Mouse (Mus musculus) adrenal gland, adult (tissue): Measurements from ENCODE around the gene Ugdh.

Experiments
- DNase-seq, 2 experiments: peaks; one replicate each; pipeline ENCODE4 v3.0.0; 2022 to 2023; ENCODE audit warnings: low spot score in 1 of 2; ENCODE audit not compliant: inconsistent age in 2 of 2

Gene Ugdh

DNA sequence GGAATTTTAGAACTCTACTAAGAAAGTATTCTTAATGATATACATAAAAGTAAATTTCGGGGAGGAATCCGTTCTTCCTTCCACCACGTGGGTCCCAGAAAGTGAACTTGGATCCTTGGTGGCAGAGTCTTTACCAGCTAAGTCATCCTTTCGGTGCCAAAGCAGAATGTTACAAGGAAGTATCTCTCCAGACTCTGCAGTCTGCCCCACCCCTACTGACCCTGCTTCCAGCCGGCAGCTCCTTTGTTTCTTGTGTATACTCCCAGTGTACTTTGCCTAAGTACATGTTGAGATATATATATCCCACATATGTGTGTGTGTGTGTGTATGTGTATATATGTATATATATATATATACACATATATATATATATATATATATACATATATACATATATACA lies 6.3 kb downstream of the Ugdh start:
- no peak for DNase-seq

DNA sequence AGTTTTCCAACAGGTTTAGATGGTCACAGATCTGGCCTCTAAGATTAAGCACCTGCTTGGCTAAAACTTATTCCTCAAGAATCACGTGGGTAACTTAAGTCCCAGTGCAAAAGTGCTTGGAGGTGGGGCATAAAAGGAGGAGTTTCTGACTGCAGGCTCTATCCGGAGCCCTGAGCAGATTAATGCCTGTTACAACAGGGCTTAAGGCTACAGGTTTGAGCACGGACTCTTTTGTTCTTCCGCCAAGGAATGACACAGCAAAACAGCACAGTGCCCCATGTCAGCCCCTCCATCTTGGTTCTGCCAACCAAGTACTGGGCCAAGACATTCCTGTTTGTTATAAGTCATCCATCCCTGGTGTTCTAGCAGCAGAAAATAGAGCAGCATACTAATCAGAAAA lies 7.4 kb downstream of the Ugdh start:
- DNase-seq, result no peak

DNA sequence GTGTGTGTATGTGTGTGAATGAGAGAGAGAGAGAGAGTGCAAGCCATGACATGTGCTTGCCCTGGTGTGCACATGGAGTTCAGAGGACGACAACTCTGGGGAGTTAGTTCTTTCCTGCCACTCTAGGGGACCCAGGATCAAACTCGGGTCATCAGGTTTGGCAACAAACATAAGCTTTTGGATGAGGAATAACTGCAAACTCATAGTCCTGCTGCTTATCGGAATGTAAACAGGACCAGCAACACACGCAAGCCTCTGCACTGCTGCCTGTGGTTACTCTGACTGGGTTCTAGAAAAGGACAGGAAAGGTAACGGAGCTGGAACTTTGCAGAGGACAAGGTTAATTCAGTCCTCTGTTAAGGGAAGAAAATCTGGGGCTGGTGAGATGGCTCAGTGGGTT lies 10.5 kb downstream of the Ugdh start:
- peak in 1 of 2 experiments; percentile 59 for DNase-seq

DNA sequence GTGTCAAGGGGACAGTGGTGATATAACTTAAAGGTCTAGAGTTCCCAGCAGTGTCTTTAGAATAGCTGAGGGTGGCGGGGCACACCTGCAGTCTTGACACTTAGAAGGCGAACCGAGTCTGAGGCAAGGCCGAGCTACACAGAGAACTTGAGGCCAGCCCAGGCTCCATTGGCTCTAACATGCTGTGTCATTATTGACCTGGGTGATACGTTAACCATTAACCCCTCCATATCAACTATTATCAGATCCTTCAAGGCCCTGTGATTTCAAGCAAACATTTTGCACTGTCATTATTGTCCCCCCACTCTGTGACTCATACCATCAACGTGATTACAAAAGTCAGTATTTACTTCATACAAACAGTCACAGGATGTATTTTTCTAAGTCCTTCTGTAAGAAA lies 11.5 kb downstream of the Ugdh start:
- DNase-seq, result peak in 1 of 2 experiments; percentile 70

DNA sequence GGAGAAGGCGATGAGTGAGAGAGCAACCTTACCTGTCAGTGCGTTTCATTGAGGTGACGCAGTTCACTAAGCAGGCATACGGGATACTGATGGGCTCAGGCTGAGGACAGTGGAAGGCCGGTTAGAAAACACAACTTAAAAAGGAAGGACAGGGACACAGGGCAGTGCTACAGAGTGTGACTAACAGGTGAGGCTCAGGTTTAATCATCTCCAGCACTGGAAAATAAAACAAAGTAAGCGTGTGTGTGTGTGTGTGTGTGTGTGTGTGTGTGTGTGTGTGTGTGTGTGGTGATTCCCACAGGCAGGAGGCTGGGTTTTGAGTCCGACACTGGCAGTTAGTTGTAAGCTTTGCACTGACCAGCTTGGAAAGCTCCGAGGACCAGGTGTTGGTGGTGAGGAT lies 12.9 kb downstream of the Ugdh start:
- no peak for DNase-seq

DNA sequence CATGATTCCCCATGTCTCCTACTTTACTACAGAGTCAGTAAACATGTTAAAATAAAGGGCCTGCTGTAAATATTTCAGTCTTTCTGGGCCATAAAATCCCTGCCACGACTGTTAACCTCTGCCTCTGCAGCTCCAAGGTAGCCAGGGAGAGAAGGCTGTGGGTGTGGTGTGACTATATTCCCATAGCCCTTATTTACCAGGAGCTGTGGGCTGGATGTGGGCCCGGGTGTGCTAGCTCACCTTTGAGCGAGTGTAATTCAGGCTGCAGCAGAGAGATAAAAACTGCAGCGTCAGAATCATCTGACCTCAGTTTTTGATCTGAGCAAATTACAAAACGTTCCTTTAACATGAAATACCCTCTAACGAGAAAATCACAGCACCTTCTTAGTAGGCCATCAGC lies 14.9 kb downstream of the Ugdh start:
- DNase-seq, result no peak

DNA sequence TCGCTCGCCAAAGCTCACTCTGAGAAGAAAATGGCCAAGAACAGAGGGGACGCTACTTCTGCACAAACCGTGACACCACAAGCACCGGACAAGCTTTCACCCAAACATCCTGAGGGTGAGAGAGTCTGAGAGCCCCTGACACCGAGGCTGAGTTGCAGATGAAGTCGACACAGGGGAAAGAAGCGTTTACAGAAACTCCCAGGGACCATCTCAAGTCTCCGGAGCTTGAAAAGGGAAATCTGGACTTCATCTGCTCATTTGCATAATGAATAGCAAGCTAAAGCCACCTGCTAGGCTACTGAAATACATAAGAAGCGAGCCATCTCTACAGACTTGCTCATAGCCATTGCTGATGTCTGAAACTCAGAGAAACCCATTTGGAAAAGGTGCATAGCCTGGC lies 16.6 kb downstream of the Ugdh start:
- no peak for DNase-seq

DNA sequence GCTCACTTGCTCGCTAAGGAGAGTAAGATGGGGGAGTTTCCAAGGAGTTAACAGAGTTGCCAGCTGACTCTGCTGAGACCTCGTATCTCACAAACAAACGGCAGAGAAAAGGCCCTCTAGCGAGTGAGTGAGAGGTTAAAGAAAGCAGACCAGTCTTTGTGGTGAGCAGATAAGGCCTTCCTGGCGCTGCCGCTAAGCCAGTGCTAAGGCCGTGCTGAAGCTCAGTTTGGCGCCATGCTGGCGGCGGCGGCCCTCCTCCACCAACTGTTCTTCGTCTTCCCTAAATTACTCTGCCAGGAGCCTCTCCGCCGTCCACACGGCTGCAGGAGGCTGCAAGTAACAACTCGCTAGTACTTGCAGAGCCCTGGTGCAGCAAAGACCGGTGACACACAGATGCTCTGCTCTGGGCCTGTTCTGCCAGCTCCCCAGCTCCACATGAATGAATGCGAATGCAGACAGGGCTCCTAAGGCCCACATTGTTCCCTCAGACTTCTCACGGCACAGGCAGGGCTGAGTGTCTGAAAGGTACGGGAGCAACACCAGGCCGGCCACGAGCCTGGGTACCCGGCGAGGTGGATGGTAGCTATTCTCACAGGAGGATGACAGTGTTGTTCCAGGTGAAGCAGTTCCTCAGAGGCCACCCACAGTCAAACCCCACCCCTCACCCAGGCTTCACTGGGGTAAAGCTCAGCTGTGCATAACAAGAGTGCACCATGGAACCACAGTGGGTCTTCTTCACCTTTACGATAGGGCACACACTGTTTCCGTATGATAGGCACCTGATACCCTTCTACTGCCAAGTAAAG lies 19.9 kb downstream of the Ugdh start:
- DNase-seq, result peak in 1 of 2 experiments; percentile 50

DNA sequence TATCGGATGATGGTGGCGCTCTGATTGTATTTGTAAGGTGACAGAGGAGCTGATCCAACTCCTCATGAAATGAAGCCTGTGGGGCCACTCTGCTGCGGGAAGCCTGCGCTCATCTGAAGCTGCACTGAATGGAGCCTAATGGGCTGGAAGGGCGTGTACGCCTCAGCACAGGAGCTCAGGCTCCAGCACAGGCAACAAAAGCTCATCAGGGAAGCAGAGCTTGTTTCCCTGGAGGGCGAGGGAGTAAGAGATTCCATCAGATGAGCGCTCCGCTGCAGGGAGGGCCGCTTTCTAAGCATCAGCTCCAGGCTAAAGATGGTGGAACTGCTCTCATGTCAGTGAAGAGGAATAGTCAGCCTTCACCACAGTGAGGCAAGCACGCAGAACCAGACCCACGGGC lies 27.8 kb downstream of the Ugdh start:
- DNase-seq, result no peak

DNA sequence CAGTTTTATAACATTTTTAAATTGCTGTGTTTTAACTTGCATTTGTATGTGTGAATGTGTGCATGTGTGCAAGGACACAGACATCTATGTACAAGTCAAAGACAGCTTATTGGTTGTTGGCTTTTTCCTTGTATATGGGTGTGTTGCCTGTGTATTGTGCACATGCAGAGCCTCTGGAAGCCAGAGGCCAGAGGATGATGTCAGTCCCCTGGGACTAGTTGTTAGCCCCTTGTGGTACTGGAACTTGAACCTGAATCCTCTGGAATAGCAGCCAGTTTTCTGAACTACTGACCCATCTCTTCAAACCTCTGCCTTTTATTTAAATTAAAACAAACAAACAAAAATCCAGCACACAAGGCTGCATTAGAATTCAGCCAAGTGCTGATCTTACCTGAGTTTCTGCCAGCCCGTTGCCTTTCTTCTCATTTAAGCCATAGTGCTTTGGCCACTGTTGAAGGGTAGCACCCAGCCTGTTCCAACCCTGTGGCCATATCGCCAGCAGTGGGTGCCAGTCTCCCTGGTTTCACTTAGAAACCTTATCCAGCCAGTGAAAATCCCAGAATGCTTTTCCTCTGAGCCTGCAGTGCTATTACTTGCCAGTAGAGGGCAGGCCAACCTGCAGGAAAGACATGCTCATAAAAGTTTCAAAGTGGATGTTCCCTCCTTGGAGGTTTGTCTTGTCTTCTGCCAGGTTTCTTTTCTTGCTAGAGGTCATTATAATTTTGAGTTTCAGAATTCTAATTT lies 34.3 kb downstream of the Ugdh start:
- peak; percentile 86 to 95 for DNase-seq

DNA sequence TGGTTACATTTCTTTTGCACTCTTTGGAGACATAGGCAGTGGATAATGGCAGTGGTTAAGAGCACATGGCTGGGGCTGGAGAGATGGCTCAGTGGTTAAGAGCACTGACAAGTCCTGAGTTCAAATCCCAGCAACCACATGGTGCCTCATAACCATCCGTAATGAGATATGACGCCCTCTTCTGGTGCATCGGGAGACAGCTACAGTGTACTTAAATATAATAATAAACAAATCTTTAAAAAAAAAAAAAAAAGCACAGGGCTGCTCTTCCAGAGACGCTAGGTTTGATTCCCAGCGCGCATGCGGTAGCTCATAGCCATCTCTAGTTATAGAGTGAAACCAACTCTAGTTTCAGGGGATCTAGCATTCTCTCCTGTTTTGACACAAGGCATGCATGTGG lies 41.3 kb downstream of the Ugdh start:
- no peak for DNase-seq

DNA sequence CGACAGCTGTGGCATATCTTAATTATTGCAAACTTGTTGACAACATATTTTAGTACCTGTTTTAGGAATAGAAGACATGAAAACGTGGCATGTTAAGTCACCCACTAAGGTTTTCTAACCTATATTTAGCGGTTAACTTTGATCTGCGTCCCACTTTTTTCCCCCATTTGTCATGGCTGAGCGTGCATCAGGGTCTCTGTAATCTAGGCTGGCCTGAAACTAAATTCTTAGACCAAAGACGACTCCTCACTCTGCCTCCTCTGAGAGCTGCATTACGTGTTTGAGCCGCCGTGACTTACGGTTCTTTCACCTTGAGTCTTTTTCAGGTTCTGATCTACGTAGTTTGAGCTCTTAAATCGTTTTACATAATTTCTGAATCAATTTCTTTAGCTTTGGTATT lies 44.0 kb downstream of the Ugdh start:
- peak in 1 of 2 experiments; percentile 9 for DNase-seq

DNA sequence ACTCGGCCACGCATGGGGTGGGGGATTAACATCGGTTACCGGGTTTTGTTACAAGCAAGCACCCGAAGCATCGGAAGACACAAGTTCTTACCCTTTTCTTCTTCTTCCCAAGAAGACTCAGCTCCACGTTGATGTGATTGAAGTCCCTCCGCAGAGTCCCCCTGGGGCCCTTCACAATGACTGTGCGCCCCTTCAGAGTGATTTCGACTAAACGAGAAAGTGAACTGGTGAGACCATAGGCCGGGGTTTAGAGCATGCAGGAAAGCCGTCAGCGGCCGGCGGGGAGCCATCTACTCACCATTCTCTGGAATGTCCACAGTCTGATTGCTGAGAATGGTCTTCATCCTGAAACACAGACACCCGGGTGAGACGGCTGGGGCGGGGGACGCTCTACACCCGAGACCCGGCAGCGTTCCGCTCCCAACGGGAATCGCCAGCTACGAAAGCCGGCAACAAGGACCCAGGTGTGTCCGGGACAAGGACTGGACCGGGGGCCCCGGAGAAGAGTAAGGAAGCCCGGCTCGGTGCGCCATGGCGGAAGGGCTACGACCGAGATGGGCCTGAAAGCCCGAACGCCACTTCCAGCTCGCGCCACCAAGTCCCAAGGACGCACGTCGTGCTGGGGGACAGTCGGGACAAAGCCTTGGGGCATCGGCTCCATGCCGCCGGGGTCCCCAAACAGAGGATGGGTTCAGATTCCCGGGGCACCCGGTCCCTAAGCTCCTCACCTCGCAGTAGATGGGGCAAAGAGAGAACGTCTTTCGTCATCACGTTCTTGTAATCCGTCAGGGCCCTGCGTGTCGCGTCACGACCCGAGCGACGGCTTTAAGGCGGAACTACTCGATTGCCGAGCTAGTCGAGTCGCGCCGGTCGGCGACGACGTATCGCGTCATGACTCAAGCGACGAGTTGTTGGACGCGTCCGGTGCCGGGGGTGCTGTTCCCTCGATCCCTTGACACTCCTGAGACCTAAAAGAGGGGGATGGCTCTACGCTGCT lies 44.8 kb downstream of the Ugdh start, which contains the start of the genes Rpl9 and Lias:
Rpl9 (minus strand) TSS at position 797 of the 997 bp plus-strand sequence.
Lias (plus strand) TSS at position 850 of the 997 bp plus-strand sequence.
- DNase-seq, result peak; percentile 98 to 99

DNA sequence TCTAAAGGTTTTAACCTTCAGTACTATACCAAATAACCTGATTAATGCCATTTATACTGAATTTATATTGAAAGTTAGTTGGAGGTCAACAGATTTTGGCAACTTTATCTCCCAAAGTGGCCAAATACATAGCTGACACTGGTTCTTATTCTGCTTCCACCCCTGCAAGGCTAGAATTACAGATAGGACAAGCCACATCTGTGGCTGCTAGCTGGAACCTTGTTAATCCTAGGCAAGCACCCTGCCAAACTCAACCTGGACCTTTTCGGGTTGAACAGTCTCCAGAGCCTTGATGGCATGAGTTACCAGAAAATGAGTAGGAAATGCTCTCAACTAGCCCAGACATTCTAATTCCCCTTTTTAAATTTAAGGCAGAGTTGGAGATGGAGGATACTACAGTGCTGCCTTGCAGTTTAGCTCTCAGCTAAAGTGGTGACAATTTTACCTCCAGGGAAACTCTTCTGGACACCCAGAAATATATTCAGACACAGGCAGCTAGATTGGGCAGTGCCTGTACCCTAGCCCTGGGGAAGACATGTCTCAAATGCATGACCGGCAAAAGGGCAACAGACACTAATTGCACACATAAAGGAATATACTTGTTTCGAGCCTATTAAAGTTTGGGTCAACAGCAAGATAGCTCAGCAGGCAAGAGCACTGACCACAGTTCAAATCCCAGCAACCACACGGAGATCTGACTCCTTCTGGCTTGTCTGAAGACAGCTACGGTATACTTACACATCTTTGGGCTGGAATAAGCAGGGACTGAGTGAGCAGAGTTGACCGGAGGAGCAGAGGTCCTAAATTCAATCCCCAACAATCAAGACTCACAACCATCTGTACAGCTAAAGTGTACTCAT lies 48.5 kb downstream of the Ugdh start:
- DNase-seq, result no peak

DNA sequence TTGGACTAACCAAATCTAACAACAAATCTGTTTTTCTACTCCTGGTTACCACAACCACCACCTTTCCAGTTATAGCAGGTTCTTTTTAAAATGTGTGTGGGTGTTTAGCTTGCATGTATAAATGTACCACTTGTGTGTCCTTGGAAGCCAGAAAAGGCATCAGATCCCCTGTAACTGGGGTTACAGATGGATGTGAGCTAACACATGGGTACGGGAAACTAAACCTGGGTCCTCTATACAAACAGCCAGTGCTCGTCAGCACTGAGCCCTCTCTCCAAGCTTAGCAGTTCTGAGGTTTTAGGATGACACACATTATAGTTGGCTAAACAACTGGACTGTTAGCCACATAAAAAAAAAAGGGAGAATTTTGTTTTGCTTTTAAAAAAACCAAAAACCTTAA lies 50.0 kb downstream of the Ugdh start:
- DNase-seq, result no peak

DNA sequence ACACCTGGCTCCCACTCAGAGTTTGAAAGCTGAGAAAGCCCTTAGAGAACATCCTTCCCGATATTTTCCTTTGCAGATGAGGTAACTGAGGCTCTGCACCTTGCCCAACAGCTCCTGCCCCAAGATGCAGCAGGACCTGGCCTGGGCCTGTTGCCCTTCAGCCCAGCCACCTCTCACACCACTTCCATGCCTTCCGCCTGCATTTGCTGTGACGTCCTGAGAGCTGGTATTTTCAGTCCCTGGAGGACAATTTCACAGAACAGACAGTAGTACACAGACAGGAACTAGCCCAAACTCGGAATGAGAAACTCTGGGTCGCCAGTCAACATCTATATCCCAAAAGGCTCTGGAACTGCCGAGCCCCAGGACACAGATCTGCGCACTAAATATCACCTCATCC lies 61.0 kb downstream of the Ugdh start:
- no peak for DNase-seq

DNA sequence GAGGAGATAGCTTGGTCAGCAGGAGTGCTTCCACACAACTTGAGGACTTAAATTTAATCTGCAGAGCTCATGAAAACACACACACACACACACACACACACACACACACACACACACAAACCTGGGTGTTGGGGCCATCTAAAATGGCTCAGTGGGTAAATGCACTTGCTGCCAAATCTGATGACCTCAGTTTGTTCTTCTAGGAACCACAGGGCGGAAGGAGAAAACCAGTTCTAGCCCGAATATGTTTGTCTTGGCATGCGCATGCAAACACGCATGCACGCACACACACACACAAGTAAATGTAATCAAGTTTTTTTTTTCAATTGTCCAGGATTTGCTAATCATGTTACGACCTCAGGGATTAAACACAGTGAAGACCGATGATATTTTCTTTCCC lies 64.2 kb downstream of the Ugdh start:
- no peak for DNase-seq

DNA sequence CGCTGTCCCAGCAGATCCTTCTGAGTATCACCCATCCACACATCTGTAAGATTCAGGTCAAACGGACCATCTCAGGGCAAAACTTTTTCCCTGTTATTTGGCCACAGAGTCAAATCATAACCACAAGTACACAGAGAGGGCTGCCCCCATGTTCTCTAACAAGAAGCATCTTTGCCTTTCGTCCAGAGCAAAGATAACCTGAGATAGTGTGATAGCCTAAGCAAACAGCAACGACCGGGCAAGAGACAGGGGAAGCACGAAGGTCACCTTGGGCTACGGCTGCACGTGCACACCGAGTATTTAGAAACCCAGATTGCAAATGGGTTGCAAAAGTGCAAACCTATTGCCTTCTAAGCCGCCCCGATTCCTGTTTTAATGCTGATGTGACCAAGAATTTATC lies 67.9 kb downstream of the Ugdh start:
- no peak for DNase-seq
